Mouse (Mus musculus) kidney, adult 2 months (tissue): ENCODE data around the gene Pnrc2. TPM values are rescaled to one million over a fixed set of nuclear protein-coding genes. Genes with fewer than 3 reads are reported as not detected.

Experiments
- DNase-seq: peaks from one replicate; pipeline ENCODE4 v3.0.0; 2021
- H3K27ac ChIP-seq: fragments of 200-500 bp; 2 replicates; pipeline ENCODE4 v1.5.1; 2012; ENCODE audit warnings: low read depth, low read length, control low read depth, inconsistent platforms; ENCODE audit not compliant: insufficient read depth
- H3K27me3 ChIP-seq: fragments of 200-500 bp; replicated peaks from 2 replicates; pipeline ENCODE4 v1.6.1; 2012; ENCODE audit warnings: mild to moderate bottlenecking, moderate library complexity, low read length, inconsistent platforms; ENCODE audit not compliant: control insufficient read depth, insufficient read depth
- H3K36me3 ChIP-seq: fragments of 200-500 bp; 2 replicates; pipeline ENCODE4 v1.6.1; 2012; ENCODE audit warnings: mild to moderate bottlenecking, moderate library complexity, low read length, inconsistent platforms; ENCODE audit not compliant: control insufficient read depth, insufficient read depth
- H3K4me1 ChIP-seq: fragments of 200-500 bp; 2 replicates; pipeline ENCODE4 v1.6.1; 2011; ENCODE audit warnings: low read length; ENCODE audit not compliant: control insufficient read depth, insufficient read depth
- H3K4me3 ChIP-seq: fragments of 200-500 bp; 2 replicates; pipeline ENCODE4 v1.5.1; 2011; ENCODE audit warnings: mild to moderate bottlenecking, low read depth, low read length, control low read depth; ENCODE audit not compliant: insufficient read depth
- CTCF ChIP-seq: fragments of 200-500 bp; conservative IDR thresholded peaks from 2 replicates; pipeline ENCODE4 v1.5.1; 2011; ENCODE audit warnings: low read depth, mild to moderate bottlenecking, control low read depth, low read length, moderate library complexity, mixed read lengths; ENCODE audit not compliant: insufficient read depth, insufficient read length
- POLR2A ChIP-seq: fragments of 200-500 bp; IDR thresholded peaks from one replicate; pipeline ENCODE4 v1.6.1; 2011; ENCODE audit warnings: low read depth, low read length, control low read depth
- WGBS: fragments of 180-500 bp; shearing (Covaris S2); methylation state at CpG from one replicate; pipeline ENCODE4 v1.1.7; 2018; 5-methylcytosine and 5-hydroxymethylcytosine counted together
- polyA plus RNA-seq: library from polyadenylated mRNA; depleted of rRNA; stranded (reverse); fragments of >200 nt; gene quantifications from 2 replicates; pipeline ENCODE4 v1.2.3, GENCODE M21; 2012

Pnrc2 gene
- polyA plus RNA-seq, 1 experiment = 23.3 TPM

- Histone ChIP-seq H3K36me3 (no peaks in the 10 kb centered on the region), H3K27ac (peak overlapping the region; percentile 79), H3K4me3 (no peak overlapping the region), H3K4me1 (peaks cover 9% of the 10 kb centered on the region), H3K27me3 (no peaks in the 10 kb centered on the region)
- 51% methylated on average over 7 of the region's 7 CpGs for WGBS
- no peak for TF ChIP-seq POLR2A
- no peak for TF ChIP-seq CTCF
- no peak for DNase-seq
Observed at GRCm38 (mm10) chr4:135883881-135884516, 10.3 kb upstream of the Pnrc2 start.

- Histone ChIP-seq H3K36me3 (no peaks in the 10 kb centered on the region), H3K4me1 (peaks cover 9% of the 10 kb centered on the region), H3K27me3 (no peaks in the 10 kb centered on the region), H3K27ac (peak overlapping the region; percentile 79), H3K4me3 (no peak overlapping the region)
- DNase-seq = peak; percentile 55
- 28% methylated on average over 10 of the region's 10 CpGs for WGBS
- TF ChIP-seq POLR2A (no peak), CTCF (no peak)
Observed at GRCm38 (mm10) chr4:135883401-135883851, 9.8 kb upstream of the Pnrc2 start.

GRCm38 (mm10) chr4:135882023-135882422 lies 8.4 kb upstream of the Pnrc2 start:
- H3K27ac ChIP-seq = no peak overlapping the region
- TF ChIP-seq CTCF = no peak
- TF ChIP-seq POLR2A = no peak
- H3K27me3 ChIP-seq = no peaks in the 10 kb centered on the region
- 87% methylated on average over 6 of the region's 6 CpGs for WGBS
- no peak for DNase-seq
- H3K36me3 ChIP-seq = no peaks in the 10 kb centered on the region
- H3K4me3 ChIP-seq = no peak overlapping the region
- H3K4me1 ChIP-seq = peaks cover 10% of the 10 kb centered on the region

- no peak for TF ChIP-seq POLR2A
- TF ChIP-seq CTCF = no peak
- DNase-seq = peak; percentile 29
- WGBS = 62% methylated on average over 10 of the region's 10 CpGs
- Histone ChIP-seq H3K27me3 (no peaks in the 10 kb centered on the region), H3K36me3 (no peaks in the 10 kb centered on the region), H3K27ac (no peak overlapping the region), H3K4me3 (no peak overlapping the region), H3K4me1 (peaks cover 18% of the 10 kb centered on the region)
Observed at GRCm38 (mm10) chr4:135880576-135880975, 6.9 kb upstream of the Pnrc2 start.

GRCm38 (mm10) chr4:135880018-135880417 lies 6.4 kb upstream of the Pnrc2 start:
- no peak for TF ChIP-seq CTCF
- no peak for TF ChIP-seq POLR2A
- Histone ChIP-seq H3K27me3 (no peaks in the 10 kb centered on the region), H3K4me3 (no peak overlapping the region), H3K27ac (no peak overlapping the region), H3K36me3 (no peaks in the 10 kb centered on the region), H3K4me1 (peaks cover 20% of the 10 kb centered on the region)
- 95% methylated on average over 6 of the region's 6 CpGs for WGBS
- DNase-seq = no peak

- 59% methylated on average over 6 of the region's 6 CpGs for WGBS
- TF ChIP-seq POLR2A = no peak
- no peak for DNase-seq
- no peaks in the 10 kb centered on the region for H3K27me3 ChIP-seq
- H3K27ac ChIP-seq = no peak overlapping the region
- peaks cover 23% of the 10 kb centered on the region for H3K4me1 ChIP-seq
- no peak overlapping the region for H3K4me3 ChIP-seq
- no peaks in the 10 kb centered on the region for H3K36me3 ChIP-seq
Observed at GRCm38 (mm10) chr4:135879021-135879420, 5.4 kb upstream of the Pnrc2 start.

- Histone ChIP-seq H3K4me1 (peaks cover 19% of the 10 kb centered on the region), H3K27me3 (no peaks in the 10 kb centered on the region), H3K36me3 (no peaks in the 10 kb centered on the region), H3K27ac (no peak overlapping the region), H3K4me3 (no peak overlapping the region)
- 42% methylated on average over 2 of the region's 2 CpGs for WGBS
- peak; percentile 20; the same call in 1 of the 2 replicates for TF ChIP-seq CTCF
- TF ChIP-seq POLR2A = no peak
- peak; percentile 64 for DNase-seq
Observed at GRCm38 (mm10) chr4:135877742-135878141, 4.1 kb upstream of the Pnrc2 start.
